Mouse (Mus musculus) hindbrain, postnatal 0 days (tissue): ENCODE measurements at regions not wholly inside any gene's neighbourhood (a gene's known extent, or its start where the extent isn't known, plus 50 kb on each side); places are given as distances from the start of the nearest gene placed in this dataset.

ENCODE experiments used
- ATAC-seq: fragments of 200-750 bp; cut with Nextera tagmentation; 2 replicates; pipeline ENCODE4 v1.8.0; 2017; ENCODE audit warnings: mild to moderate bottlenecking, moderate TSS enrichment, moderate library complexity
- DNase-seq: peaks from one replicate; pipeline ENCODE4 v3.0.0-alpha.2; 2015; ENCODE audit warnings: low spot score
- H3K27ac ChIP-seq: fragments of 300-500 bp; sonication (generic); 2 replicates; pipeline ENCODE4 v1.5.1; 2014; ENCODE audit warnings: mild to moderate bottlenecking
- H3K27me3 ChIP-seq: fragments of 300-500 bp; sonication (generic); 2 replicates; pipeline ENCODE4 v1.6.1; 2014; ENCODE audit warnings: low read length, mixed read lengths; ENCODE audit not compliant: insufficient read depth
- H3K36me3 ChIP-seq: fragments of 300-500 bp; sonication (generic); 2 replicates; pipeline ENCODE4 v1.6.1; 2014; ENCODE audit warnings: low read length, mixed read lengths; ENCODE audit not compliant: insufficient read depth
- H3K4me1 ChIP-seq: fragments of 300-500 bp; sonication (generic); 2 replicates; pipeline ENCODE4 v1.6.1; 2014; ENCODE audit warnings: antibody characterized with exemption, low read length, mixed read lengths; ENCODE audit not compliant: insufficient read depth
- H3K4me2 ChIP-seq: fragments of 300-500 bp; sonication (generic); 2 replicates; pipeline ENCODE4 v1.6.1; 2014; ENCODE audit warnings: low read depth, mild to moderate bottlenecking, low read length, moderate library complexity, mixed read lengths
- H3K4me3 ChIP-seq: fragments of 300-500 bp; sonication (generic); 2 replicates; pipeline ENCODE4 v1.5.1; 2014; ENCODE audit warnings: low read length
- H3K9ac ChIP-seq: fragments of 300-500 bp; sonication (generic); replicated peaks from 2 replicates; pipeline ENCODE4 v1.6.1; 2014; ENCODE audit warnings: mild to moderate bottlenecking, low read length, moderate library complexity, mixed read lengths
- H3K9me3 ChIP-seq: fragments of 300-500 bp; sonication (generic); 2 replicates; pipeline ENCODE4 v1.6.1; 2016; ENCODE audit warnings: low read length, mixed read lengths
- CTCF ChIP-seq: IDR thresholded peaks from 2 replicates; pipeline ENCODE4 v1.5.1; 2016; ENCODE audit warnings: antibody characterized with exemption, control low read depth, low read depth
- WGBS: fragments of 180-500 bp; shearing (Covaris S2); extraction: QIAGEN DNeasy Blood & Tissue Kit; methylation state at CpG from one replicate; pipeline ENCODE4 v1.1.7; 2014; 5-methylcytosine and 5-hydroxymethylcytosine counted together

DNA sequence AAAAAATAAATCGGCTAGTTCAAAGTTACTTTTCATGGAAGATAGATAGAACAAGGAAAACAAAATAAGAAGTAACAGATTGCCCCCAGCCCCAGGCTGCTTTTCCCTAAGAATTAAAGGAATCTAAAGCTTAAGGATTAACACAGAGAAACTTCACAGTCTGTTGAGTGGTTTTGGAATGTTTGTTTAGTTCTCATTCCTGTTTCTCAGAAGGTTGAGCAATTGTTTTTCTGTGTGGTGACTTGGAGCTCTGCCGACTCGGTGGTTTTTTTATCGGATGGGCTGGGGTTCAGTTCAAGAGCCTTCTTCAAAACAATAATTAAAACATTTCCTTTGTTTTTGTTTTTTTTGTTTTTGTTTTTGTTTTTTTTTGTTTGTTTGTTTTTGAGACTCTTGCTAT, 217.9 kb upstream of the Cdh6 start:
- DNase-seq (no peak), ATAC-seq (no peak)
- Histone ChIP-seq H3K27ac (no peak overlapping the region), H3K4me1 (no peaks in the 10 kb centered on the region), H3K4me3 (no peak overlapping the region), H3K9me3 (no peaks in the 10 kb centered on the region), H3K4me2 (no peak overlapping the region), H3K27me3 (no peaks in the 10 kb centered on the region), H3K9ac (no peak overlapping the region), H3K36me3 (no peaks in the 10 kb centered on the region)
- 82% methylated on average over 4 of the region's 4 CpGs for WGBS
- TF ChIP-seq CTCF: no peak

DNA sequence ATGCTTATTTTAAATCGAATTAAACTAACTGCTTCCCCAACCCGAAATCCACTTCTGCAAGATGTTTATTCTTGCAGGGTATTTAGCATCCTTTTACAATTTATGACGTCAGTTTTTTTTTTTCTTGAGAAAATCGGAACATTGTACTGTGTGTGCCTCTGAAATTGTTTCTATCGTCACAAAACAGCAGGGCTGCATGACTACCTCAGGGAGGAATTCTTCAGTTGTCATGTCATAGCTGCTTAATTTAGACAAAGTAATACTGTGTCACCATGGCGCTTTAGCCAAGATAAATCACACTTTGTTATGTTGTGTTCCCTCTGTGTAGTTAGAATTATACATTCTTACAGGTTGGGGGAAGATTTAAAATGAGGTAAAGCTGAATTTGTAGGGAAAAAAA, 211.3 kb upstream of the Cdh6 start:
- no peaks in the 10 kb centered on the region for H3K36me3 ChIP-seq
- no peaks in the 10 kb centered on the region for H3K27me3 ChIP-seq
- no peaks in the 10 kb centered on the region for H3K9me3 ChIP-seq
- H3K4me2 ChIP-seq: no peak overlapping the region
- H3K4me3 ChIP-seq: no peak overlapping the region
- H3K9ac ChIP-seq: no peak overlapping the region
- H3K27ac ChIP-seq: no peak overlapping the region
- H3K4me1 ChIP-seq: no peaks in the 10 kb centered on the region
- DNase-seq (no peak), ATAC-seq (no peak)
- no peak for TF ChIP-seq CTCF
- 23% methylated on average over 6 of the region's 6 CpGs for WGBS

DNA sequence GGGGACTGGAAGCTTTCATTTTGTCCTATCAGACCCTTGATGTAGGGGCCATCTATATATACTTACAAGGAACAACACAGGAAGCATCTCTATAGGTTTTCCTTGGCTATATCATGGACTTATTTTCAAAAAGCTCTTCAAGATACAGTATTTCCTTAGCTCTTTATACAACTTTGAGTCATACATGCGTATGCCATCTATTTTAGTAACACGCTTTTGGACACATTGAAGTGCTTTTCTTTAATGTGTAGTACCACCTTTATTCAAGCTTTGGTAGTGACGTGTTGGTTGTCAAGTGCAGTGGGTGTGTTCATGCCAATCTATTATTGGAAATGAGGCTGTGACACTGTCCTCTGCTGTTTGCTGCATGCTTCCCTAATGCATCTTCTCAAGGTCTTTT, 202.1 kb upstream of the Cdh6 start:
- DNase-seq (no peak), ATAC-seq (no peak)
- TF ChIP-seq CTCF: no peak
- H3K9me3 ChIP-seq: no peaks in the 10 kb centered on the region
- 94% methylated on average over 3 of the region's 3 CpGs for whole genome bisulfite sequencing
- no peaks in the 10 kb centered on the region for H3K27me3 ChIP-seq
- H3K9ac ChIP-seq: no peak overlapping the region
- H3K4me1 ChIP-seq: no peaks in the 10 kb centered on the region
- H3K4me2 ChIP-seq: no peak overlapping the region
- H3K27ac ChIP-seq: no peak overlapping the region
- H3K36me3 ChIP-seq: no peaks in the 10 kb centered on the region
- H3K4me3 ChIP-seq: no peak overlapping the region

DNA sequence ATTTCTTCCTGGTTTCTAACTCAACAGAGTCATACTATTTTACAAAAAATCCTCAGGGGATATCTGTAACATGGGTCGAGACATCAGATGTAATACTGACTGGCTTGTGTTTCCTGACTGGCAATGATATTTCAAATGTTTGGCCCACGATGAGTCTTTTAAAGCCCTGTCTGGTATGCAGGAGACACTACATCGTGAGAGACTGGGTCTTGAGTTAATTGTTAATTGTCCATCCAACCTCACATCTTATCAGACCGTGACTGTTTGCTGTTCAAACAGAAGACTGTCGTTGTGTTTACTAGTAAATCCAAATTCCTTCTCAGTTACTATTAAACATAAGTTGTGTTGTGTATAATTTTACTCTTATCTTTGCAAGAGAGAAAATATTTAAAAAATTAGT, 195.3 kb upstream of the Cdh6 start:
- ATAC-seq (no peak), DNase-seq (no peak)
- WGBS: 73% methylated on average over 5 of the region's 5 CpGs
- H3K4me3 ChIP-seq: no peak overlapping the region
- no peaks in the 10 kb centered on the region for H3K9me3 ChIP-seq
- no peak overlapping the region for H3K4me2 ChIP-seq
- H3K27ac ChIP-seq: no peak overlapping the region
- no peaks in the 10 kb centered on the region for H3K4me1 ChIP-seq
- no peaks in the 10 kb centered on the region for H3K27me3 ChIP-seq
- H3K36me3 ChIP-seq: no peaks in the 10 kb centered on the region
- no peak for TF ChIP-seq CTCF
- H3K9ac ChIP-seq: no peak overlapping the region

DNA sequence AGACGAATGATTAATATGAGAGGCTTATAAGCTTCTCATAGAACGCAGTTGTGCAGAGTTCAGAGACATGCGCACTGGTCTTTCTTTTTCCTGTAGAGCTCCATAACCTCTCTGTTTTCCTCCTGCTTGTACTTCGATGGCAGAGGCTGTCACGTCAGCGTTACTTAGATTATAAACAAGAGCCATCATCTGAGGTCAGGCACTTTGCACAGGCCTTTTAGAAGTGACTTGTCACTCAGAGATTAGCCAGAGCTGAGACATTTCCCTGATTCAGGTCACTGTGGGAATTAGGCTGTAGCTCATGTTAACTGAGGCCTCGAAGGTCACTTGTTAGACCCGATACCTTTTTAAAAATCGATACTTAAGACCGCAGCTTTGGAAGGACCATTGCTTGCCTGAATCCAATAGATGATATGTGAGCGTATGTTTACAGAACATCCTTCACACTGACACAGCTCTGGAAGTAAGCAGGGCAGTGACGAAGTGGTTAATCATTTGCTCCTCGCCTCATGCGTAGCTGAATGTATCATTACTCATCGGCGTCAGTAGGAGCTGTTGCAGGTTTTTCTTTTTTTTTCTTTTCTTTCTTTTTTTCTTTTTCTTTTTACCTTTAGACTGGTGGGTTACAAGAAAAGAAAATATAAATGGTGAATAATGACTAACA, 193.9 kb upstream of the Cdh6 start:
- Histone ChIP-seq H3K27ac (no peak overlapping the region), H3K9ac (no peak overlapping the region), H3K4me2 (0 out of 2 replicates have a peak overlapping the region, but pooled peaks have one; percentile 3), H3K4me1 (no peaks in the 10 kb centered on the region), H3K27me3 (no peaks in the 10 kb centered on the region), H3K36me3 (no peaks in the 10 kb centered on the region), H3K9me3 (no peaks in the 10 kb centered on the region), H3K4me3 (no peak overlapping the region)
- ATAC-seq (no peak), DNase-seq (no peak)
- TF ChIP-seq CTCF: no peak
- 71% methylated on average over 16 of the region's 16 CpGs for WGBS

DNA sequence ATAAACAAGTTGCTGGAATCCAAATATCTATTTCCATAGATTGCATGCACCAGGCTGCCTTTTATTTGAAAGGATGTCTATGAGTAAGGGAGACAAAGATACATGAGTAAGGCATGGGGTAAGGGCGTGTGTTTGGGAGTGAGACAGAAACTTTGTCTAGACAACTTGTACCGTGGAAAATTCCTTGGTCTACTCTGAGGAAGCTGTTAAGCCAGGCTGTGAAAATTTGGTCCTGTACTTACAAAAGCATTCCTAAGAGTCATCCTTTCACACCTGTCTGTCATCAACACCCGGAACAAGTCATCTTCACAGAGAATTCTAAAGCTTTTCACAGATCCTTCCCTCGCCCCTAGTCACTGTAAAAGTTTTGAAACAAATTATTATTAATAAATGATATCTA, 193.1 kb upstream of the Cdh6 start:
- 71% methylated on average over 4 of the region's 4 CpGs for WGBS
- Histone ChIP-seq H3K27ac (no peak overlapping the region), H3K4me2 (no peak overlapping the region), H3K36me3 (no peaks in the 10 kb centered on the region), H3K9ac (no peak overlapping the region), H3K27me3 (no peaks in the 10 kb centered on the region), H3K4me1 (no peaks in the 10 kb centered on the region), H3K4me3 (no peak overlapping the region), H3K9me3 (no peaks in the 10 kb centered on the region)
- ATAC-seq (no peak), DNase-seq (no peak)
- TF ChIP-seq CTCF: no peak

DNA sequence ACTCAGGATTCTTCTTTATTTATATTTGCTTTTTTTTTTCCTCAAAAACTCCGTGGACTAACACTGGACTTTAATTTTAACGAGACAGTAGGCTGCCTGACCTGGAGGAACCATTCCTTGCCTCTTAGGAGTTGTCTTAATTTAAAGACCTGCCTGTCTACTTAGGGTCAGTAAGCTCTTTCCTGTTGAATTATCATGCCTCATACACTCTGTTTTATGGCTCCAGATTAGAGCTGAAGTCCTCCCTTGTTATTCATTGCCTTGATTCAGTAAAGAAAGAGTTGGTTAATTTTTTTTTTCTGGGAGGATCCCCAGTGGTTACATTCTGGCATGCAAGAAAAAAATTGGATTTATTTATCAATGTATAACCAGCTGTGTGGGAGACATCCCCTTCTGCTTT, 187.3 kb upstream of the Cdh6 start:
- H3K4me2 ChIP-seq: no peak overlapping the region
- 63% methylated on average over 2 of the region's 2 CpGs for WGBS
- DNase-seq (no peak), ATAC-seq (no peak)
- no peaks in the 10 kb centered on the region for H3K36me3 ChIP-seq
- no peaks in the 10 kb centered on the region for H3K9me3 ChIP-seq
- no peak overlapping the region for H3K27ac ChIP-seq
- no peaks in the 10 kb centered on the region for H3K4me1 ChIP-seq
- H3K9ac ChIP-seq: no peak overlapping the region
- TF ChIP-seq CTCF: no peak
- no peak overlapping the region for H3K4me3 ChIP-seq
- no peaks in the 10 kb centered on the region for H3K27me3 ChIP-seq
